Mouse (Mus musculus): Measurements from ENCODE around the gene Rps23. TPM values are rescaled to one million over a fixed set of nuclear protein-coding genes. Genes with fewer than 3 reads are reported as not detected.

Rps23 gene
- polyA plus RNA-seq, 1 experiment from 2014 or later = 341 TPM

Other genes with a start within 250 kb of the Rps23 start
- not detected in 2 replicates for gene Atp6ap1l, start 17.6 kb upstream of the Rps23 start, polyA plus RNA-seq (2014; fragmentation: Nextera tagmentation; extraction: Ambion mirVana)